Mouse (Mus musculus): Measurements from ENCODE around the gene Cerk. TPM values are rescaled to one million over a fixed set of nuclear protein-coding genes. Genes with fewer than 3 reads are reported as not detected.
"Not testable (repeated sequence)": the region's sequence is repeated elsewhere in the genome, so short reads cannot be mapped to it uniquely, and the experiment has no call there.

Gene Cerk
- polyA plus RNA-seq, 1 experiment = 113 TPM

- peaks cover 44% of the 10 kb centered on the region for H3K4me1 ChIP-seq (ENCODE audit: control insufficient read depth, insufficient read depth, low read length)
Observed at GRCm38 (mm10) chr15:86109245-86109644, 76.7 kb downstream of the Cerk start.

GRCm38 (mm10) chr15:86107831-86108471 lies 78.0 kb downstream of the Cerk start:
- peak overlapping the region; percentile 57 for H3K27ac ChIP-seq (ENCODE audit: insufficient read depth, low read depth, low read length)
- 30% methylated on average over 11 of the region's 11 CpGs for WGBS
- peaks cover 40% of the 10 kb centered on the region for H3K4me1 ChIP-seq (ENCODE audit: control insufficient read depth, insufficient read depth, low read length)
- no peak overlapping the region for H3K4me3 ChIP-seq (ENCODE audit: insufficient read depth, low read depth, low read length)
- TF ChIP-seq CTCF (IDR thresholded peaks at IDR 0.05; ENCODE audit: insufficient read depth, low read depth, low read length) (peak; percentile 28; the same call in 1 of the 2 replicates), POLR2A (IDR thresholded peaks at IDR 0.05; ENCODE audit: insufficient read depth, low read depth, low read length) (no peak)

More at GRCm38 (mm10) chr15:86109245-86109644, 76.7 kb downstream of the Cerk start:
- TF ChIP-seq POLR2A (IDR thresholded peaks at IDR 0.05; ENCODE audit: insufficient read depth, low read depth, low read length) (no peak), CTCF (IDR thresholded peaks at IDR 0.05; ENCODE audit: insufficient read depth, low read depth, low read length) (no peak)
- Histone ChIP-seq H3K27ac (ENCODE audit: insufficient read depth, low read depth, low read length) (0 out of 2 replicates have a peak overlapping the region, but pooled peaks have one; percentile 0), H3K4me3 (ENCODE audit: insufficient read depth, low read depth, low read length) (no peak overlapping the region)
- 82% methylated on average over 7 of the region's 7 CpGs for WGBS

GRCm38 (mm10) chr15:86105751-86106150 lies 80.2 kb downstream of the Cerk start:
- Histone ChIP-seq H3K27ac (ENCODE audit: insufficient read depth, low read depth, low read length) (no peak overlapping the region), H3K4me1 (ENCODE audit: control insufficient read depth, insufficient read depth, low read length) (peaks cover 41% of the 10 kb centered on the region), H3K4me3 (ENCODE audit: insufficient read depth, low read depth, low read length) (no peak overlapping the region)
- WGBS = 76% methylated on average over 6 of the region's 6 CpGs
- TF ChIP-seq POLR2A (IDR thresholded peaks at IDR 0.05; ENCODE audit: insufficient read depth, low read depth, low read length) = no peak
- TF ChIP-seq CTCF (IDR thresholded peaks at IDR 0.05; ENCODE audit: insufficient read depth, low read depth, low read length) = no peak

GRCm38 (mm10) chr15:86105345-86105697 lies 80.6 kb downstream of the Cerk start:
- H3K4me3 ChIP-seq (ENCODE audit: insufficient read depth, low read depth, low read length) = no peak overlapping the region
- WGBS = 83% methylated on average over 7 of the region's 7 CpGs
- H3K4me1 ChIP-seq (ENCODE audit: control insufficient read depth, insufficient read depth, low read length) = peaks cover 38% of the 10 kb centered on the region
- TF ChIP-seq CTCF (IDR thresholded peaks at IDR 0.05; ENCODE audit: insufficient read depth, low read depth, low read length) (no peak), POLR2A (IDR thresholded peaks at IDR 0.05; ENCODE audit: insufficient read depth, low read depth, low read length) (no peak)
- no peak overlapping the region for H3K27ac ChIP-seq (ENCODE audit: insufficient read depth, low read depth, low read length)

GRCm38 (mm10) chr15:86104401-86105344 lies 81.3 kb downstream of the Cerk start:
- no peak overlapping the region for H3K27ac ChIP-seq (ENCODE audit: insufficient read depth, low read depth, low read length)
- 88% methylated on average over 19 of the region's 19 CpGs for WGBS
- H3K4me3 ChIP-seq (ENCODE audit: insufficient read depth, low read depth, low read length) = no peak overlapping the region
- H3K4me1 ChIP-seq (ENCODE audit: control insufficient read depth, insufficient read depth, low read length) = peaks cover 31% of the 10 kb centered on the region
- TF ChIP-seq CTCF (IDR thresholded peaks at IDR 0.05; ENCODE audit: insufficient read depth, low read depth, low read length) (no peak), POLR2A (IDR thresholded peaks at IDR 0.05; ENCODE audit: insufficient read depth, low read depth, low read length) (no peak)

GRCm38 (mm10) chr15:86102308-86102707 lies 83.6 kb downstream of the Cerk start:
- WGBS = 80% methylated on average over 15 of the region's 15 CpGs
- Histone ChIP-seq H3K27ac (ENCODE audit: insufficient read depth, low read depth, low read length) (no peak overlapping the region), H3K4me3 (ENCODE audit: insufficient read depth, low read depth, low read length) (no peak overlapping the region), H3K4me1 (ENCODE audit: control insufficient read depth, insufficient read depth, low read length) (peaks cover 21% of the 10 kb centered on the region)
- no peak for TF ChIP-seq POLR2A (IDR thresholded peaks at IDR 0.05; ENCODE audit: insufficient read depth, low read depth, low read length)
- no peak for TF ChIP-seq CTCF (IDR thresholded peaks at IDR 0.05; ENCODE audit: insufficient read depth, low read depth, low read length)

GRCm38 (mm10) chr15:86101585-86101984 lies 84.4 kb downstream of the Cerk start:
- no peak overlapping the region for H3K27ac ChIP-seq (ENCODE audit: insufficient read depth, low read depth, low read length)
- 72% methylated on average over 9 of the region's 9 CpGs for WGBS
- H3K4me1 ChIP-seq (ENCODE audit: control insufficient read depth, insufficient read depth, low read length) = peaks cover 19% of the 10 kb centered on the region
- H3K4me3 ChIP-seq (ENCODE audit: insufficient read depth, low read depth, low read length) = no peak overlapping the region
- no peak for TF ChIP-seq CTCF (IDR thresholded peaks at IDR 0.05; ENCODE audit: insufficient read depth, low read depth, low read length)

- H3K4me1 ChIP-seq (ENCODE audit: control insufficient read depth, insufficient read depth, low read length) = peaks cover 21% of the 10 kb centered on the region
- no peak for TF ChIP-seq POLR2A (IDR thresholded peaks at IDR 0.05; ENCODE audit: insufficient read depth, low read depth, low read length)
- TF ChIP-seq CTCF (IDR thresholded peaks at IDR 0.05; ENCODE audit: insufficient read depth, low read depth, low read length) = no peak
- no peak overlapping the region for H3K4me3 ChIP-seq (ENCODE audit: insufficient read depth, low read depth, low read length)
- 63% methylated on average over 2 of the region's 2 CpGs for WGBS
- H3K27ac ChIP-seq (ENCODE audit: insufficient read depth, low read depth, low read length) = no peak overlapping the region
Observed at GRCm38 (mm10) chr15:86097871-86098270, 88.1 kb downstream of the Cerk start.

GRCm38 (mm10) chr15:86096604-86097020 lies 89.3 kb downstream of the Cerk start:
- WGBS = 92% methylated on average over 5 of the region's 5 CpGs
- H3K27ac ChIP-seq (ENCODE audit: insufficient read depth, low read depth, low read length); H3K4me3 ChIP-seq (ENCODE audit: insufficient read depth, low read depth, low read length): not testable (repeated sequence)
- H3K4me1 ChIP-seq (ENCODE audit: control insufficient read depth, insufficient read depth, low read length) = peaks cover 19% of the 10 kb centered on the region
